Mouse (Mus musculus): ENCODE measurements around the gene Ugt2b34.
A peak's percentile ranks its signal among the peaks of the same experiment; 100 is the strongest.
"Not testable (repeated sequence)": the region's sequence is repeated elsewhere in the genome, so short reads cannot be mapped to it uniquely, and the experiment has no call there.

Gene Ugt2b34

DNA sequence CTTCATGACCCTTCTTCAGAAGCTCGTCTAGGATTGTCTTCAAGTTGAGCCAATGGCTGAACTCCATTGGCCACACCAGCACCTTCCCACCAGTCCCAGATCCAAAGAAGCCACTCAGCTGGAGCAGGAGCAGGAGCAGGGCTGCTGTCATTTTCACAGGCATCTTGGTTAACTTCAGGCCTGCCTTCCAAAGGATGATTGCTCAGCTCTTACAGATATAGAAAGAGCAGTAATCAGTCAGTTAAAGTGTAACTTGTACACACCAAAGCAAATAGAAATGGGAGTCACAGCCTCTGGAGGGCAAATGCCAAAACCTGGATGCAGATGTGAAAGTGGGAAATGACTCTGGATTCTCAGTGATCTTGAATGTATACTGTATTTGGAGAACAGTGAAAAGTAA, at the start of gene Ugt2b34:
Ugt2b34 (minus strand) TSS at position 180 of the 400 bp plus-strand sequence.
- no peak for DNase-seq (ENCODE audit: low spot score in 2 of 2)

DNA sequence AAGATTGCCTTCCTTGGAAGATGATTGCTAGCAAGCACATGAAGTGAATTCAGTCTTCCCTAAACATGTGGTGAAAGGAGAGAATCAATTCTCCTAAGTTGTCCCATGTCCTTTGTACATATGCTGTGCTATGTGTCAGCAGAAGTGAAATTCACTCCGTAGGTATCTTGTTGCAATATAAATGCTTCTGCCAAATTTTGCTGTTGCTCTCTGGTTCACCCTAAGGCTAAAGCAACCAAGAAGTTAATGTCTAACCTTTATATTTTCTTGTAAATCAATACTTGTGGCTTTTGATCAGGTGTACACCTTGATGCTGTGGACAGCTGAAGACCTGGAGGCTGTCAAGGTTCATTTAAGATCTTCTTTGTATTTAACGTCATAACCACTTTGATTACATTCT, 35.4 kb upstream of the Ugt2b34 start:
- no peak for DNase-seq (ENCODE audit: low spot score in 2 of 2)

DNA sequence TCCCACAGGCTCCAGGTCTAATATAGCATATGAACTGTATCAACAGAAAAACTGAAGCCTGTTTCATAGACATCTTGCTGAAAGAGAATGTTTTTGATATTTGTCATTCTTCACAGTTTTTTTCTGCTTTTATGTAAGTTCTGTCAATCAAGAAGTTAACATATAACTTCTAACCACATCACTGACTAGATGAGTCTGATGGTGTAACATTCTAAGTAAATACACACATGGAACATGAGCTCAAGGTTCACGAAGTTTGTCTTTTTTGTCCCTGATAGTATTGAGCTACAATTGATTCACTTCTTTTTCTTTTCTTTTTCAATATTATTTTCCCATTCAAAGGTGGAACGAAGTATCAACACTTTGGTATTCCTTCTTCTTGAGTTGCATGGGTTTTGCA, 19.7 kb upstream of the Ugt2b34 start, which contains the start of gene Ugt2b1:
Ugt2b1 (minus strand) TSS at position 105 of the 400 bp plus-strand sequence.
- no peak for DNase-seq (ENCODE audit: low spot score in 2 of 2)

DNA sequence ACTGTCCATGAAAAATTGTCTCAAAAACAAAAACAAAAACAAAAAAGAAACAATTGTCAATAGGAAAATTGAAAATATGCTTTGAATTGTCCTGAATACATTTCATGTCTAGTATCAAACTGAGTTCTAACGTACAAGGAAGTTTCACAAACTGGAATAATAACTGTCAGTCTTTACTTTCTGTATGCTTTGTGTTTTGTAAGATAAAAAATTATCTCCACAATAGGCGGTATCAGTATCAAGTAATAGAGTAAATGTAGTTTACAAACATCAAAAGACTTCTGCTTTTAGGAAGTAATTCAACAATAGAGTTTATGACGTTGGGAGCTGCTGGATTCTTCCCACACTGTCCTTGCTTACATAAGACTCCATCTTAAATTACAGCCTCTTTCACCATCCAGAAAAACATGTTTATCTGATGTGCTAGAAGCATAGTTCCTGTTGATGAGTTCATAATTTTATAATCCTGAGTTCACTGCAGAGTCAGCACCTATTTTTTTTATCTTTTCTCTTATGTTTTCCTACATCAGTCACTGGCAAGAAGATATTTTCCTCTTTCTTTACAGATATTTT, 14.0 kb upstream of the Ugt2b34 start:
- DNase-seq (ENCODE audit: low spot score in 2 of 2) = no peak

DNA sequence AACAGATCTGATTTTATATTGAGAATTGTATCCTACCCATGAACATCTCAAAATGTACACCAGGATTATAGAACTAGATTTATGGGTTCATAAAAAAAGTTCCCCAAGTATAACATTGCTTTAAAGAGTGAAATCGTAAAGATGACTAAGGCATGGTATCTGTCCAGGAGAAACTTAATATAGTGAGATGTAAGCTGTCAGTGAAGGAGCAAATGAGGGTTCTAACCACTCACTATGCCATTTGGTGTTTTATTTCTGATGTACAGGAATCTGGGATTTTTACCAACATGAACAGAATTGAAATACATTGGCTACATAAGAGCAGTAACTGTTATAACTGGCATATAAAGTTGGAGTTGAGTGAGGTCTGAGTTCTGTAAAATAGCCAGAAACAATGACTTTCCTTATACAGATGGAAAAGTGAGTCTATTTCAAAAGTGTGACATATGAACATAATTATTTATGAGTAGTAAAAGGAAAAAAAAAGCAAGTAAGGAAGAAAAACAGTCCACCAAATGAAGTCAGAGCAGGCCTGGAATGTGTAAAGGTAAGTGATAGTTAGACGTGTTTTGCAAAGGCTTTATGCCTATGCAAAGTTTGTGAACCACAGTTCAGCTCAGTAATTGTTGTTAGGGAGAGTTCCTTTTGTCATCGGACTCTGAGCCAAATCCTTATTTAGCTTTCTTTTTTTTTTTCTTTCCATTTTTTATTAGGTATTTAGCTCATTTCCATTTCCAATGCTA, 4.8 kb upstream of the Ugt2b34 start:
- DNase-seq (ENCODE audit: low spot score in 2 of 2) = no peak

DNA sequence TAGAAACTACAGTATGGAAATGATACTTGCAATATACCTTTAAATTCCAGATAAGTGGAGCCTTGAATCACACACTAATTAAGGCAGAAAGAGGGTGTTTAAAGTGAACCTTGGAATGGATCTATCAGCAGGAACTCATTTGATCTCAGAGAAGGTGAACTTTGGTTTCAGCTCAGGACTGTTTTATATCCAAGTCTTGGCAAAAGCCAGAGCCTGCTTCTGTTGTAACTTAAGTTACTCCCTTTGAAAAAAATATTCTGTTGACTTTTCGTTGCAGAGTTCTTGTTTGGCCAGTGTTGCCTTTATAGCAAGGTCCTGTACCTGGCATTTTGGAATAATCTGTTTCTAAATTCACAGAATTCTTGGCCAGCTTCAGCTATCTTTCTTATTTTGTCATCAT, 4.0 kb upstream of the Ugt2b34 start:
- no peak for DNase-seq (ENCODE audit: low spot score in 2 of 2)

DNA sequence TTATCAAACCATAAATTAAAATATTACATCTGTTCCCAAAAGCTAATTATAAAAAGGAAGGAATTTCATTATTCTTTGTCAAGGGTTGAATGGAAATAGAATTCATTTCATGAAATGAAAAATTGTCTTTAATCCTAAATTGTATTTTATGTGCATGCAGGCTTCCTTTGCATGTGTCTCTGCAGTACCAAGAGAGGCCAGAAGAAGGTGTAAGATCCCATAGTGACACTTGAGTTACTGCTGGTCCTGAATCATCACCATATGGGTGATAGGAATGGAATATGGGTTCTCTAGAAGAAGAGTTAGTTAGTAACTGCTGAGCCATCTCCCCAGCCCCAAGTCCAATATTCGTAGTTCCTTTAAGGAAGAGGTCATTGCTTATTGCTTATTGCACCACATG, 16.8 kb downstream of the Ugt2b34 start:
- no peak for DNase-seq (ENCODE audit: low spot score in 2 of 2)

DNA sequence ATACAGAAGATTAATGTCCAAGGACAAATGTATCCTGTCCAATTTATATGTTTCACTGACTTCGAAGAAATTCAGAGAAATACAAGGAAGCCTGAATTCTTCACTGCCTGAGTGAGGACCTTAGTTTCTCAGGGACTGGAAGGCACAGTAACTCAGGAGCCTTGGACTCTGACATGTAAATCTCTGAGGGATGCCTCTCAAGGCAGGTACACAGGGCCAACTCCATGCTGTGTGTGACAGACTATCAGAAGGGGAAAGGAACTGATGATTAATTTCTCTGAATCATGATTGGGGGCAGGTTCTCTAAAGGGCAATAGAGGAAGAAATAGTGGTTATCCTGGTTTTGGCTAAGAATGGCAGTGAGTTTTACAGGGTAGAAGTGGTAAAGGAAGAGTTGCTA, 18.3 kb downstream of the Ugt2b34 start:
- no peak for DNase-seq (ENCODE audit: low spot score in 2 of 2)

DNA sequence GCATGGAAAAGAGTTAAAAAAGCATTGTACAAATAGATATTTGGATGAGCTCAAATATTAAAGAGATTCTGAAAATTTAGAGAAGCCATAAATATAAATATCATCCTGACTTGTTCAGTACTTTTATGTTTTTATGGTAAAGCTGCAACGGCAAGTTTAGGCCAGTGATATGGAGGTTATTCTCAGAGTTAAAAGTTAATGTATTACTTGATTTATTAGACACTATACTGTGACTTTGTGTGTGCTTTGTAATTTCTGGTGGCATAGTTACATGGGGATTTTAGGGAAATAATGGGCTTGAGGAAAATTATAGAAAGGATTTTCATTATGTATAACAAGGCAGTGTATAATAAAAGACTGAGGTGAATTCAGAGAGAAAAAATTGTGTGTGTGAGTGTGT, 19.7 kb downstream of the Ugt2b34 start:
- DNase-seq (ENCODE audit: low spot score in 2 of 2) = no peak

DNA sequence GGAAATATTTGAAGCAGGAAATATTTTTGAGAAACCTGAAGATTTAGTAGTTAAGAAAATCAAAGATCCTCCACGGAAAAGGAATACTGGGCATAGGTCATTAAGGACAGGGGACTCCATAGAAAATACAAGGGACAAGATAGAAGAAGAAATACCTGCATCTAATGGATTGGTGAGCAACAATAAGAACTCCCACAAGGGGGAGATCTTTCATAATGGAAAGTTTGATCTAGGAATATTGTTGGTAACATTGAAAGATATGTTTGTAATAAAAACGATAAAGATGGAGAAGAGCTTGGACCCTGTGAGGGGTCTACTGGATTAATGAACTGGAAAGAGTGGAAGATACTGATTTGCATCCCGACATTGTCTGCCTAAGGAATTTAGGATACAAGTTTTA, 20.1 kb downstream of the Ugt2b34 start:
- DNase-seq (ENCODE audit: low spot score in 2 of 2) = peak in 1 of 2 experiments; percentile 11

DNA sequence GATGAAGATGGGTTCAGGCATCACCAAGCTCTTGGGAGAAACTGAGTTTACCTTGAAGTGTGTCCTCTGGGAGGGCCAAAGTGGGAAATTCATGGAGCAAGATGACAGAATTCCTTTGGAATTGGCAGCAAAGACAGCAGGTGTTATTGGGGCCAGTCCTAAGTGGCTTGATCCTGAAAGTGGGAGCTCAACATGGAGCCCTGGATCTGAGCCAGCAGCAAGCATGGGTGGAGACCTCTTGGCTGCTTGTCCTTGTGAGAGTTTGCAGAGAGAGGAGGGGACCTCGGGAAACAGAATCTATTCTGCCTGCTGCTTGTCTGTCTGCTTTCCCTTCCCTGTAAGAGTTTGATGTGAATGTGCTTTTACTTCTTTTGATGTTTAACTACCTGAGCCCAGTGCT, 34.9 kb downstream of the Ugt2b34 start:
- DNase-seq (ENCODE audit: low spot score in 2 of 2) = no peak

DNA sequence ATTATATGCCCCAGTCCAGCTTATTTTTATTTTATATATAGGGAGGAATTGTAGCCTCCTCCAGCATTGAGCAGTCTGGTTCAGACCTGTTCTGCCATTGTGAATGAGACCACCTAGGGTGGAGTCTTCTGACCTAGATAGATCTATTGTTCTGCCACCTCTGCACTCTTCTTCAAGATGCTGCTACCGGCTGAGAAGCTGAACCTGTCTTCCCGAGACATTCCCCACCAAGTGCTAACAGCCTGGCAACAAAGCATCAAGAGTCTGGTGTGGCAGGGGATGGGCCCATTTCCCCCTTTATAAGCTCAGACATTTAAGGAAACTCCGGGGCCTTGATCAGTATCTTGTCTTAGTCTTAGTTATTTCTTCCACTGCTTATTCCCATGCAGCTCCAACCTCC, 48.4 kb downstream of the Ugt2b34 start:
- DNase-seq (ENCODE audit: low spot score in 2 of 2) = no peak

DNA sequence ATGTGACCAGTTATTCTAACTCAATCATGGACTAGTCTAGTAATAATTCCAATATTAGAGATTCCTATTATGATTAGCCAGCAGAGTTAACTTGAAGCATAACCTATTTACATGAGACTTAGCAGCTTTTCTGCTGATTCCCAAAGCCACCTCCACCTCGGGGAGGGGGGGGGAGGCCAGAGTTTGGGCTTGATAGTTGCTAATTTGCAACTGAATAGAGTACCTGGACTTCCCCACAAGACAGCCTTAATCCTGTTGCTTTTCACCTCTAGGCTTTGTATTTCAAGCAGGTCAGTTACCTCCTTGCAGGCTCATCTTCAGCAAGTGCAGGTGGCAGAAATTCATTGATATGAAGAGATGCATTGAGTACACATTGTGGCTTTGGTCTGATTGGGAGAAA, 49.1 kb downstream of the Ugt2b34 start:
- no peak for DNase-seq (ENCODE audit: low spot score in 2 of 2)

DNA sequence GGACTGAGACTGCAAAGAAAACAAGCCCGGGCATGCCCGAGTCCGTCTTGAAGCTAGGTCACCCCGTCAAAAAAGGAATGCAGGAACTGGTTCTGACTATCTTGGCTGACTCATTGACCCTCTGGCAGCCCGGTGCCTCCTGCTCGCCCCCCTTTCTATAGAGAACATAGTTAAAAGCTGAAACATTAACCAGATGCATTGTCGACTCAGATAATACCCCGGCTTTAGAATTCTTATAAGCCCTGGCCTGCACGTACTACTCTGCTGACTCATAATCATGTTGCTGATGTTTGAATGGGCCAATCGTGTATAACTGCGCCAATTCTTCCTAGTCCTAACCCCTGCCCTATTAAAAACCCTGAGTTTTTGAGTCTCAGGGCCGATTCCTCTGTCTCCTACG, 50.2 kb downstream of the Ugt2b34 start:
- not testable (repeated sequence) for DNase-seq (ENCODE audit: low spot score in 2 of 2)

DNA sequence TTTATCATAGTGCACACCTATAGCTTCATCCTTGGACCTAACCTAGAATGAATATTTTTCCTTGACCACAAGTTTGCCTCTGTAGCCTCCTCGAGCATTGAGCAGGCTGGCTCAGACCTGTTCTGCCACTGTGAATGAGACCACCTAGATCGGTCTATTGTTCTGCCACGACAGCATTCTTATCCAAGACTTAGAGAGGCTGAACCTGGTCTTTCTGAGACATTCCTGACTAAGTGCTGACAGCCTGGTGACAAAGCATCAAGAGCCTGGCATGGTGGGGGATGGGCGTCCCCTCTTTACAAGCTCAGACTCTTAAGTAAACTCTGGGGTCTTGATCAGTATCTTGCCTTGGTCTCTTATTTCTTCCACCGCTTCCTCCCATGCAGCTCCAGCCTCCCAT, 55.1 kb downstream of the Ugt2b34 start:
- DNase-seq (ENCODE audit: low spot score in 2 of 2) = no peak

DNA sequence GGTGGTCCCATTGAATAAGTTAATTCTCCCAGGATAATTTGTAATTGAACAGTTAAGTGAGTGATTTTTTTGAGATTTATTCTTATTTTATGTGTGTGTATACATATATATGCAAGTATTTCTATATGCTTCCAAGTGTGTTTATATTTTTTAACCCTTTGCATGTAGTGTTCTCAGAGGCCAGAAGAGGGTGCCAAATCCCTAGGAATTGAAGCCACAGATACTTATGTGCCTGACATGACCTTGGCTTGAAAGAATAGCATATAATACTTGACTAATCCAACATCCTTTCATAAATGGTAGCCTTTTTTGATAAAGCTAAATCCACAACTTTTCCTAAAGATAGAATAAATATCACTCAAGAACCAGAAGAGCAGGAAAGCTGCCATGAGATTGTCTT, 56.6 kb downstream of the Ugt2b34 start:
- DNase-seq (ENCODE audit: low spot score in 2 of 2) = peak in 1 of 2 experiments; percentile 41

DNA sequence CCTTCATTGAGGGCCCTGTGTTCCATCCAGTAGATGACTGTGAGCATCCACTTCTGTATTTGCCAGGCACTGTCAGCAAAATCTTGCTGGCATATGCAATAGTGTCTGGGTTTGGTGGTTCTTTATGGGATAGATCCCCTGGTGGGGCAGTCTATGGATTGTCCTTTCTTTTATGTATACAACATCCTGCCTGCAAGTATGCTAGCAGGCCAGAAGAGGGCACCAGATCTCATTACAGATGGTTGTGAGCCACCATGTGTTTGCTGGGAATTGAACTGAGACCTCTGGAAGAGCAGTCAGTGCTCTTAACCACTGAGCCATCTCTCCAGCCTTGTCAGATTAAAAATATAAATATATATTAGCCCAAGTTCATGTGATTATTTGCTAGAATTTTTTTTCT, 65.5 kb downstream of the Ugt2b34 start:
- not testable (repeated sequence) for DNase-seq (ENCODE audit: low spot score in 2 of 2)

DNA sequence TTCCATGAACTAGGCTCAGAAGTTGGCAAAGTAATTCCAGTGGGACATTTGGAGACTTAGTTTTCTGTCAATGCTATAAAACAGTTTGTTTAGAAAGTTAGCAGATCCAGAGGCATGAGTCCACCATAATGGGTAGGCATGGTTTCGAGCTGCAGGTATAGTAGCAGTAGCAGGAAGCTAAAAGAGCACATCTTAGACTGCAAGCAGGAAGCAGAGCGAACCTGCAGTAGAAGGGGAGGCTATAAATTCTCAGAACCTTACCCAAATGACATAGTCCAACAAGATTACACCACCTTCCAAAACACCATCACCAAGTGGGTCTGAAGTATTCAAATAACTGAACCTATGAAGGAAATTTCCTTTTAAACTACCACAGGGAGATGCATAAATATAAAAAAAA, 66.5 kb downstream of the Ugt2b34 start:
- no peak for DNase-seq (ENCODE audit: low spot score in 2 of 2)

All from frontal cortex, postnatal 36 days (tissue).